Mouse (Mus musculus): ENCODE measurements around the gene Six6. TPM values are rescaled to one million over a fixed set of nuclear protein-coding genes. Genes with fewer than 3 reads are reported as not detected.

Six6 gene
- total RNA-seq, 2 experiments from 2014 or later = not detected

GRCm38 (mm10) chr12:72957829-72958424 lies 18.2 kb downstream of the Six6 start:
- DNase-seq = no peak

GRCm38 (mm10) chr12:72958446-72958845 lies 18.8 kb downstream of the Six6 start:
- no peak for DNase-seq

- DNase-seq = no peak
Measured at GRCm38 (mm10) chr12:72962761-72963160, 23.1 kb downstream of the Six6 start.

GRCm38 (mm10) chr12:72967541-72967940 lies 27.8 kb downstream of the Six6 start:
- no peak for DNase-seq

- DNase-seq = no peak
Measured at GRCm38 (mm10) chr12:72970620-72971019, 30.9 kb downstream of the Six6 start.

GRCm38 (mm10) chr12:72973161-72973560 lies 33.5 kb downstream of the Six6 start:
- peak; percentile 67 for DNase-seq

- DNase-seq = no peak
Measured at GRCm38 (mm10) chr12:72976172-72976571, 36.5 kb downstream of the Six6 start.

- DNase-seq = peak; percentile 81
Measured at GRCm38 (mm10) chr12:72976718-72977117, 37.0 kb downstream of the Six6 start.

GRCm38 (mm10) chr12:72977851-72978250 lies 38.2 kb downstream of the Six6 start:
- DNase-seq = no peak

- DNase-seq = no peak
Measured at GRCm38 (mm10) chr12:72979236-72979635, 39.5 kb downstream of the Six6 start.

- DNase-seq = peak; percentile 33
Measured at GRCm38 (mm10) chr12:72982616-72983015, 42.9 kb downstream of the Six6 start.

GRCm38 (mm10) chr12:72983071-72983857 lies 43.6 kb downstream of the Six6 start:
- peak; percentile 67 for DNase-seq

Other genes starting within 250 kb of the Six6 start
- gene Ppm1a, start 182.4 kb upstream of the Six6 start, total RNA-seq (2021) = 100 to 1,000 TPM; 252 to 260 TPM
- gene 4930447C04Rik, start 882 bp downstream of the Six6 start, total RNA-seq (2021) = 1 to 10 TPM; 1.3 to 1.6 TPM
- 10 to 100 TPM in 1 of 2 experiments, 1 to 10 TPM in 1; 7.1 to 12.8 TPM for gene Six1, start 114.0 kb downstream of the Six6 start, total RNA-seq (2021)
- 1 to 10 TPM; 1.7 to 2.3 TPM for gene Six4, start 173.6 kb downstream of the Six6 start, total RNA-seq (2021)
- gene Mnat1, start 183.8 kb downstream of the Six6 start, total RNA-seq (2021) = 10 to 100 TPM; 23.0 to 30.2 TPM